Mouse (Mus musculus): ENCODE results near the gene Zfp932.
A peak's percentile ranks its signal among the peaks of the same experiment; 100 is the strongest.
"Not testable (repeated sequence)": the region's sequence is repeated elsewhere in the genome, so short reads cannot be mapped to it uniquely, and the experiment has no call there.

Gene Zfp932

DNA sequence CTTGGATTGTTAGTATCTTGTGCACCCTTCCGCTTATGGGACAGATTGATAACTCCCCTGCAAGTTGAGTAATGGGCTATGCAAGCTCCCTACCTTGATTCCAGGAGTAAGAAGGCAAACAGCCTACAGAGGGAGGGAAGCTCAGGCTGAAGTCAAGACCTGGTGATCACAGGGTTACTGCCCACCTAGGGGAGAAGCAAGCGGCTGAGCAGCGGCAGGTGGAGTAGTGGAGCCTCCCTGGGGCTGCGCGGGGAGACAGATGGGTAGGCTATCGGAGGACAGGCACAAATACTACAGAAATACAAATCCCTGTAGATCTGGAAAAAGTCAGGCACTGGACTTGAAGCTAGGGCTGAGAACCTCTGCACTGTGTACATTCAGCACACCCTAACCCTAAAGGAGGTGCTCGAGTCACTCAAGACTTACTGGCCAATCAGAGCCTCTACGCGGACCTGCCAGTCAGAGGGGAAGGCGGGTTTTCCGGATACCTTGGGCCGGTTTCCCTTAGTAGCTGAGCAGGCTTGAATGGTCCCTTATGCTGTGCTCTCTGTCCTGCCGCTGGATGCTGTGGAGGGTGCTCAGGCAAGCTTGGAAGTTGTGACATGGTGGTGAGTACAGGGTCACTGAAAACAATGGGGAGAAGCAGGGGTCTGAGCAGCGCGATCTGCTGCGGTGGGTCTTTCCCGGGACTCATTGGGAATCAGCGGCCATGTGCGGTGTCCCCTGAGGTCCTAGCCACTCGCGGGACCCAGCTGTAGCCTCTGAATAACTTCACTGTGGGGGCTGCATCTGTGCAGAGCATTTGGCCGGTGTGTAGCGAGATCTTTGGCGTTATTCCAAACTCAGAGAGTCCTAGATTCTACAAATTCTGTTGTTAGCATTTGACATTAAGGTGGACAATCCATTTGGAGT is at the start of gene Zfp932:
Gene Zfp932 (plus strand): TSS at position 496 of the 912 bp plus-strand sequence.
- peak; percentile 82 for DNase-seq

DNA sequence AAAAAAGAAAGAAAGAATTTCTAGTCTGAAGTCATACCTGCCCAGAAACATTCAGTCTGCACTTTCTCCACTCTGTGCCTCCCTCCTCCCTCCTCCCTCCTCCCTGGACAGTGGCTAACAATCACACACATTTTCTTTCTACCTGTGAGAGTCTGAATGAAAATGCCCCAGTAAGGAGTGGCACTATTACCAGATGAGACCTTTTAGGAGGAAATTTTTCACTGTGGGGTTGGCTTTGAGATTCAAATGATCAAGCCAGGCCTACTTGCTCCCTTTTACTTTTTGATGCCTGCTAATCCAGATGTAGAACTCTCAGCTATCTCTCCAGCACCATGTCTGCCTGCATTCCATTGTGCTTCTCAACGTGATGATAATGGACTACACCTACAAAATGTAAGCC is 46.0 kb upstream of the Zfp932 start:
- no peak for DNase-seq

DNA sequence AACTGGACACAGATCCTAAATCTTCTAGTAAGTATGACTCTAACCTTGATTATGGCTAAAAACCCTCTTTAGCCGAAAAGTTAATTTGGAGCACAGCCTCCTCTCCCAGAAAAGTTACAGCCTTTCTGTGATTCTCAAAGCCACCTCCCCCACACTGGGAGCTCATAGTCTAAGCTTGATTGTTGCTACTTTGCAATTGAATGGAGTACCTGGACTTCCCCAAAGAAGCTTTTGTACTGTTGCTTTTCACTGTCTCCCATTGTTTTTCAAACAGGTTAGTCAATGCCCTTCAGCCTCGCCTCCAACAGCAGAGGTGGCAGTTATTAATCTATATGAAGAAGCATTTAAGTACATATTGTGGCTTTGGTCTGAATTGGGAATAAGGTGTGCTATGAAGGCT is 15.6 kb upstream of the Zfp932 start:
- DNase-seq: not testable (repeated sequence)

DNA sequence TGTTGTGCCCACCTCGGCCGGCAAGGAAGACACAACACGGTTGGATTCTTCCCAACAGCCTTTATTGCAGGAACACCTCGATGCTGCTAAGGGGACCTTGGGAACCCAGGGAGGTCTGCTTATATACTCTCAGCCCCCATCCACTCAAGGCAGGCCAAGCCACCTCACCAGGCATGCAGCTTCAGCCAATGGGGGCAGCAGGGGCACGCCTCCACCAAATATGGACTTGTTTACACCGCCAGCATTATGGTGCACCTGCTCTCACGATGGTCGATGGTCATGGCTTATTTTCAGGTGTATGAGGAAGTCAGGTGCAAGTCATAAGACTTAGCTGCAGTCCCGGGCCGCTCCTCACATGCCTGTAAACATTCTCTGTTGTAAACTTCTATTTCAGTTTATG is 860 bp upstream of the Zfp932 start:
- DNase-seq: peak; percentile 18

DNA sequence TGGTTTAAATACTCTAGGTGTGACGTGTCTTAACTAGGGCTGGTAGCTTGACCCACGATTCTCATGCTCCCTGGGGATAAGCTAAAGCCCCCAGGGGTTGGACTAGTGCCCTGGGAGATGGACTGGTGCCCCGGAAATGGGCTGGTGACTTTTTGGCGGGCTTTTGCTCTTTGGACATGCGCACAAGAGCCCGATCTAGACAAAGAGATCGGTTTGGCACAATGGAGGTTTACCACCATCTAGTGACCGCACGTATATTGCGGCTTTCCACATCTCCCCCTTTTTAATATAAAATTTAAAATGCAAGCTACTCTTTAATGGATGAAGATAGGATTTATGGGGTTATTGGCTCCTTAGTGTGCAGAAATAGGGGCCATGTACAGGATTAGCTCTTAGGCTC is 19.5 kb downstream of the Zfp932 start:
- peak; percentile 7 for DNase-seq

DNA sequence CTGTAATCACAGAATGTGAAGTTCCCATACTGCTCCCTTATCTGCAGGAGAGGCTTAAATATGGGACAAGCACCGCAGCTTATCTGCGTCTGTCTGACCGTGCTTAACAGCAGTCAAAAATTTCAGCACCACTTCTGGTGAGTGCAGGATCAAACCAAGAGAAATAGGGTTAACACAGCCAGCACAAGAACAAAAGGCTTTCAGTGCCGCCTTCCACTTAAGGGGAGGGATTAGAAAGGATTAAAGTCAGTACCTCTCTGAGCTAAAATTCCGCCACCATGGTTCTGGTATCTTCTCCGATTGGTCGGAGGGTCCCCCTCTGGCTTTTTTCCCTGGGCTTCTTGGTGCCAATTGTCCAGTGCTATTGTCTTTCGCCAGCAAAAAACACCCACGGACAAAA is 27.0 kb downstream of the Zfp932 start:
- DNase-seq: no peak

DNA sequence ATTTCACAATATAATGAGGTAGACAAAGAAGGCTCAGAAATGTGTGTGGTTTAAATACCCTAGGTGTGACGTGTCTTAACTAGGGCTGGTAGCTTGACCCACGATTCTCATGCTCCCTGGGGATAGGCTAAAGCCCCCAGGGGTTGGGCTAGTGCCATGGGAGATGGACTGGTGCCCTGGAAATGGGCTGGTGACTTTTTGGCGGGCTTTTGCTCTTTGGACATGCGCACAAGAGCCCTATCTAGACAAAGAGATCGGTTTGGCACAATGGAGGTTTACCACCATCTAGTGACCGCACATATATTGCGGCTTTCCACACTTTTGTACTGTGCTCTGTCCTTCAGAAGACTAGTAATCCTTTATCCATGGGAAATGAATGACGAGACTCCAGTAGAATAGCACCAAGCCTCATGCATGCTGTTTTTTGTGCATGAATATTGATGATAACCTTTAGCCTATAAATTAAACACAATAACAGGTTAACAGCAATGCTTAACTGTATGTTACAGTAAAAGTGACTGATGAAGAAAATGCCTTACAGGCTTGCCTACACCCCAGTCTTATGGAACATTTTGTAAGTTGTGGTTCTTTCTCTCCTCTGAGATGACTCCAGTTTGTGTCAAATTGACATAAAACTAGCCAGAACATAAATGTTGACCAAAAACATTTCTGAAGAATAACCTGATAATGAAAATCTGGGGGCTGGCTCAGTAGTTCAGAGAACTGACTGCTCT is 27.5 kb downstream of the Zfp932 start:
- DNase-seq: peak; percentile 41

DNA sequence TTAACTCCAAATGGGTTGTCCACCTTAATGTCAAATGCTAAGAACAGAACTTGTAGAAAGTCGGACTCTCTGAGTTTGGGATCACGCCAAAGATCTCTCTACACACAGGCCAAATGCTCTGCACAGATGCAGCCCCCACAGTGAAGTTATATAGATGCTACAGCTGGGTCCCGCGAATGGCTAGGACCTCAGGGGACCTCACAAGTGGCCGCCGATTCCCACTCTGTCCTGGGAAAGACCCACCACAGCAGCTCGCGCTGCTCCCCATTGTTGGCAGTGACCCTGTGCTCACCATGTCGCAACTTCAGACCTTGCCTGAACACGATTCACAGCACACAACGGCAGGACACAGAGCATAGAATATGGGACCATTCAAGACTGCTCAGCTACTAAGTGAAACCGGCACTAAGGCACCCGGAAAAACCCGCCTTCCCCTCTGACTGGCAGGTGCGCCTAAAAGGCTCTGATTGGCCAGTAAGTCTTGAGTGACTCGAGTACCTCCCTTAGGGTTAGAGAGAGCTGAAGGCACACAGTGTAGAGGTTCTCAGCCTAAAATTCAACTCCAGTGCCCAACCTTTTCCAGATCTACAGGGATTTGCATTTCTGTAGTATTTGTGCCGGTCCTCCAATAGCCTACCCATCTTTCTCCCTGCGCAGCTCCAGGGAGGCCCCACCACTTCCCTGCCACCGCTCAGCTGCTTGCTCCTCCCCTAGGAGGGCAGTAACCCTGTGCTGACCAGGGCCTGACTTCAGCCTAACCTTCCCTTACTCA is 61.5 kb downstream of the Zfp932 start:
- peak; percentile 87 for DNase-seq

All from thymus, postnatal 14 days (tissue).